Mouse (Mus musculus) MEL (cell line): ENCODE measurements around the gene Mrln.

Experiments used
- GABPA ChIP-seq: IDR thresholded peaks from 2 replicates; pipeline ENCODE4 v1.6.1; 2012; ENCODE audit warnings: low read depth, mild to moderate bottlenecking, inconsistent platforms, low read length, improper control_type of control experiment, moderate library complexity
- RCOR1 ChIP-seq: IDR thresholded peaks from 2 replicates; pipeline ENCODE4 v1.6.1; 2012; ENCODE audit warnings: low read depth, mild to moderate bottlenecking, inconsistent platforms, low read length, improper control_type of control experiment
- ZNF384 ChIP-seq: IDR thresholded peaks from 2 replicates; pipeline ENCODE4 v1.6.1; 2012; ENCODE audit warnings: low read depth, mild to moderate bottlenecking, inconsistent platforms, low read length, improper control_type of control experiment

GRCm38 (mm10) chr10:70260904-70261303 is 56.4 kb downstream of the Mrln start:
- no peak for TF ChIP-seq RCOR1
- no peak for TF ChIP-seq ZNF384
- TF ChIP-seq GABPA: no peak
